Mouse (Mus musculus) heart, embryonic 11.5 days (tissue): ENCODE data around the gene Ensa. TPM values are rescaled to one million over a fixed set of nuclear protein-coding genes. Genes with fewer than 3 reads are reported as not detected.
A peak's percentile ranks its signal among the peaks of the same experiment; 100 is the strongest.
"Not testable (repeated sequence)": the region's sequence is repeated elsewhere in the genome, so short reads cannot be mapped to it uniquely, and the experiment has no call there.

Experiments
- ATAC-seq: fragments of 200-750 bp; cut with Nextera tagmentation; replicated peaks from 2 replicates; pipeline ENCODE4 v1.8.0; 2017; ENCODE audit warnings: moderate library complexity; ENCODE audit not compliant: insufficient number of reproducible peaks, low FRiP score, low TSS enrichment
- H3K27ac ChIP-seq: fragments of 300-500 bp; sonication (generic); 2 replicates; pipeline ENCODE4 v1.5.1; 2014; ENCODE audit warnings: mild to moderate bottlenecking, low read depth, low read length
- H3K27me3 ChIP-seq: fragments of 300-500 bp; sonication (generic); 2 replicates; pipeline ENCODE4 v1.6.1; 2014; ENCODE audit warnings: mild to moderate bottlenecking, low read length, mixed read lengths; ENCODE audit not compliant: control insufficient read depth, insufficient read depth
- H3K36me3 ChIP-seq: fragments of 300-500 bp; sonication (generic); 2 replicates; pipeline ENCODE4 v1.6.1; 2014; ENCODE audit warnings: mild to moderate bottlenecking, low read length, moderate library complexity, mixed read lengths; ENCODE audit not compliant: control insufficient read depth, insufficient read depth
- H3K4me1 ChIP-seq: fragments of 300-500 bp; sonication (generic); 2 replicates; pipeline ENCODE4 v1.6.1; 2014; ENCODE audit warnings: low read length; ENCODE audit not compliant: control insufficient read depth, insufficient read depth
- H3K4me2 ChIP-seq: fragments of 300-500 bp; sonication (generic); 2 replicates; pipeline ENCODE4 v1.6.1; 2014; ENCODE audit warnings: mild to moderate bottlenecking, moderate library complexity
- H3K4me3 ChIP-seq: fragments of 300-500 bp; sonication (generic); 2 replicates; pipeline ENCODE4 v1.5.1; 2014; ENCODE audit warnings: low read depth, low read length
- H3K9ac ChIP-seq: fragments of 300-500 bp; sonication (generic); 2 replicates; pipeline ENCODE4 v1.6.1; 2014; ENCODE audit warnings: mild to moderate bottlenecking, low read depth, low read length, moderate library complexity
- H3K9me3 ChIP-seq: fragments of 300-500 bp; sonication (generic); replicated peaks from 2 replicates; pipeline ENCODE4 v1.6.1; 2016; ENCODE audit warnings: low read length; ENCODE audit not compliant: control insufficient read depth
- WGBS: fragments of 180-500 bp; shearing (Covaris S2); extraction: QIAGEN DNeasy Blood & Tissue Kit; methylation state at CpG from one replicate; pipeline ENCODE4 v1.1.7; 2014; ENCODE audit not compliant: insufficient replicate concordance; 5-methylcytosine and 5-hydroxymethylcytosine counted together
- polyA plus RNA-seq: library from polyadenylated mRNA; unstranded; fragments of >200 nt; fragmentation: Nextera tagmentation; extraction: Ambion mirVana; gene quantifications from 2 replicates; pipeline ENCODE4 v1.2.1, GENCODE M21; 2014

The Ensa gene
- polyA plus RNA-seq, 1 experiment from 2014 or later = 55.4 TPM

GRCm38 (mm10) chr3:95670419-95670818 is 45.6 kb downstream of the Ensa start:
- not testable (repeated sequence) for H3K4me3 ChIP-seq, H3K9me3 ChIP-seq, H3K36me3 ChIP-seq, ATAC-seq, H3K27ac ChIP-seq, H3K9ac ChIP-seq, H3K4me2 ChIP-seq, H3K27me3 ChIP-seq
- H3K4me1 ChIP-seq = peaks cover 73% of the 10 kb centered on the region
- 98% methylated on average over 3 of the region's 3 CpGs for WGBS

- Histone ChIP-seq H3K4me1 (peaks cover 75% of the 10 kb centered on the region), H3K27me3 (no peaks in the 10 kb centered on the region), H3K9me3 (no peaks in the 10 kb centered on the region), H3K9ac (no peak overlapping the region), H3K4me2 (no peak overlapping the region), H3K36me3 (peaks cover 8% of the 10 kb centered on the region), H3K27ac (no peak overlapping the region), H3K4me3 (no peak overlapping the region)
- ATAC-seq = no peak
- 89% methylated on average over 5 of the region's 5 CpGs for WGBS
These were observed 46.4 kb downstream of the Ensa start for GRCm38 (mm10) chr3:95671201-95671600.

GRCm38 (mm10) chr3:95672461-95672860 is 47.7 kb downstream of the Ensa start:
- 42% methylated on average over 3 of the region's 3 CpGs for WGBS
- Histone ChIP-seq H3K4me2 (peak overlapping the region; percentile 64; the same call in 1 of the 2 replicates), H3K36me3 (peaks cover 8% of the 10 kb centered on the region), H3K4me3 (no peak overlapping the region), H3K27ac (peak overlapping the region; percentile 94), H3K4me1 (peaks cover 72% of the 10 kb centered on the region), H3K9ac (peak overlapping the region; percentile 17; the same call in 1 of the 2 replicates), H3K9me3 (no peaks in the 10 kb centered on the region), H3K27me3 (no peaks in the 10 kb centered on the region)
- ATAC-seq = no peak

- no peak for ATAC-seq
- Histone ChIP-seq H3K27me3 (no peaks in the 10 kb centered on the region), H3K9ac (peak overlapping the region; percentile 58), H3K4me1 (peaks cover 66% of the 10 kb centered on the region), H3K27ac (peak overlapping the region; percentile 94), H3K36me3 (peaks cover 8% of the 10 kb centered on the region), H3K4me3 (peak overlapping the region; percentile 17; the same call in 1 of the 2 replicates), H3K4me2 (peak overlapping the region; percentile 64), H3K9me3 (no peaks in the 10 kb centered on the region)
- 34% methylated on average over 10 of the region's 10 CpGs for WGBS
These were observed 48.3 kb downstream of the Ensa start for GRCm38 (mm10) chr3:95672861-95673706.

- Histone ChIP-seq H3K4me1 (peaks cover 59% of the 10 kb centered on the region), H3K27me3 (no peaks in the 10 kb centered on the region), H3K4me2 (peak overlapping the region; percentile 64), H3K27ac (peak overlapping the region; percentile 94), H3K9me3 (no peaks in the 10 kb centered on the region), H3K4me3 (peak overlapping the region; percentile 17; the same call in 1 of the 2 replicates), H3K9ac (peak overlapping the region; percentile 58), H3K36me3 (peaks cover 8% of the 10 kb centered on the region)
- 13% methylated on average over 11 of the region's 11 CpGs for WGBS
- ATAC-seq = no peak
These were observed 49.0 kb downstream of the Ensa start for GRCm38 (mm10) chr3:95673707-95674211.

GRCm38 (mm10) chr3:95674236-95674635 is 49.4 kb downstream of the Ensa start:
- Histone ChIP-seq H3K27ac (peak overlapping the region; percentile 94), H3K9me3 (no peaks in the 10 kb centered on the region), H3K9ac (peak overlapping the region; percentile 58), H3K4me3 (peak overlapping the region; percentile 17; the same call in 1 of the 2 replicates), H3K27me3 (no peaks in the 10 kb centered on the region), H3K4me1 (peaks cover 58% of the 10 kb centered on the region), H3K36me3 (peaks cover 7% of the 10 kb centered on the region), H3K4me2 (peak overlapping the region; percentile 64)
- peak; percentile 81 for ATAC-seq
- WGBS = 0% methylated on average over 2 of the region's 2 CpGs

GRCm38 (mm10) chr3:95674812-95675211 is 50.0 kb downstream of the Ensa start:
- H3K9ac ChIP-seq = peak overlapping the region; percentile 63
- peak overlapping the region; percentile 5; the same call in 1 of the 2 replicates for H3K4me3 ChIP-seq
- 0 out of 2 replicates have a peak, but pooled peaks cover 3% of the 10 kb centered on the region for H3K36me3 ChIP-seq
- no peaks in the 10 kb centered on the region for H3K27me3 ChIP-seq
- 5% methylated on average over 6 of the region's 6 CpGs for WGBS
- H3K4me1 ChIP-seq = peaks cover 58% of the 10 kb centered on the region
- H3K9me3 ChIP-seq = no peaks in the 10 kb centered on the region
- peak overlapping the region; percentile 64 for H3K4me2 ChIP-seq
- ATAC-seq = peak; percentile 29; the same call in 1 of the 2 replicates
- peak overlapping the region; percentile 94 for H3K27ac ChIP-seq

- Histone ChIP-seq H3K4me2 (peak overlapping the region; percentile 64), H3K36me3 (0 out of 2 replicates have a peak, but pooled peaks cover 3% of the 10 kb centered on the region), H3K9ac (peak overlapping the region; percentile 63), H3K27me3 (no peaks in the 10 kb centered on the region), H3K4me3 (peak overlapping the region; percentile 5; the same call in 1 of the 2 replicates), H3K4me1 (peaks cover 58% of the 10 kb centered on the region), H3K27ac (peak overlapping the region; percentile 94), H3K9me3 (no peaks in the 10 kb centered on the region)
- WGBS = 6% methylated on average over 7 of the region's 8 CpGs
- peak; percentile 25; the same call in 1 of the 2 replicates for ATAC-seq
These were observed 50.7 kb downstream of the Ensa start for GRCm38 (mm10) chr3:95675301-95676092.
